Mouse (Mus musculus) midbrain, embryonic 11.5 days (tissue): ENCODE data around the gene Ptgs1. TPM values are rescaled to one million over a fixed set of nuclear protein-coding genes. Genes with fewer than 3 reads are reported as not detected.

Experiments
- ATAC-seq: fragments of 200-750 bp; cut with Nextera tagmentation; 2 replicates; pipeline ENCODE4 v1.8.0; 2017; ENCODE audit warnings: moderate TSS enrichment, moderate library complexity; ENCODE audit not compliant: low FRiP score
- DNase-seq: peaks from one replicate; pipeline ENCODE4 v3.0.0; 2015; ENCODE audit warnings: low spot score; ENCODE audit errors: missing footprints
- H3K27ac ChIP-seq: fragments of 300-500 bp; sonication (generic); 2 replicates; pipeline ENCODE4 v1.5.1; 2014; ENCODE audit warnings: low read depth, low read length
- H3K27me3 ChIP-seq: fragments of 300-500 bp; sonication (generic); 2 replicates; pipeline ENCODE4 v1.6.1; 2014; ENCODE audit warnings: mild to moderate bottlenecking, low read length, moderate library complexity, mixed read lengths; ENCODE audit not compliant: control insufficient read depth, insufficient read depth
- H3K36me3 ChIP-seq: fragments of 300-500 bp; sonication (generic); 2 replicates; pipeline ENCODE4 v1.6.1; 2014; ENCODE audit warnings: mild to moderate bottlenecking, low read length, moderate library complexity, mixed read lengths; ENCODE audit not compliant: control insufficient read depth, insufficient read depth
- H3K4me1 ChIP-seq: fragments of 300-500 bp; sonication (generic); 2 replicates; pipeline ENCODE4 v1.6.1; 2014; ENCODE audit warnings: low read length; ENCODE audit not compliant: control insufficient read depth, insufficient read depth
- H3K4me2 ChIP-seq: fragments of 300-500 bp; sonication (generic); 2 replicates; pipeline ENCODE4 v1.6.1; 2014; ENCODE audit warnings: mild to moderate bottlenecking, moderate library complexity
- H3K4me3 ChIP-seq: fragments of 300-500 bp; sonication (generic); 2 replicates; pipeline ENCODE4 v1.5.1; 2014; ENCODE audit warnings: low read depth, low read length
- H3K9ac ChIP-seq: fragments of 300-500 bp; sonication (generic); 2 replicates; pipeline ENCODE4 v1.6.1; 2014; ENCODE audit warnings: low read length
- H3K9me3 ChIP-seq: fragments of 300-500 bp; sonication (generic); 2 replicates; pipeline ENCODE4 v1.6.1; 2016; ENCODE audit warnings: low read length; ENCODE audit not compliant: control insufficient read depth
- WGBS: fragments of 180-500 bp; shearing (Covaris S2); extraction: QIAGEN DNeasy Blood & Tissue Kit; methylation state at CpG from one replicate; pipeline ENCODE4 v1.1.7; 2014; 5-methylcytosine and 5-hydroxymethylcytosine counted together
- polyA plus RNA-seq: library from polyadenylated mRNA; unstranded; fragments of >200 nt; fragmentation: Nextera tagmentation; extraction: Ambion mirVana; gene quantifications from 2 replicates; pipeline ENCODE4 v1.2.1, GENCODE M21; 2014

Gene Ptgs1
- polyA plus RNA-seq, 1 experiment from 2014 or later, result 4.2 TPM

GRCm38 (mm10) chr2:36197919-36198881, 32.0 kb upstream of the Ptgs1 start:
- no peaks in the 10 kb centered on the region for H3K36me3 ChIP-seq
- no peaks in the 10 kb centered on the region for H3K9me3 ChIP-seq
- H3K27ac ChIP-seq, result no peak overlapping the region
- peak overlapping the region; percentile 36 for H3K4me2 ChIP-seq
- WGBS, result 11% methylated on average over 20 of the region's 20 CpGs
- ATAC-seq, result peak; percentile 67
- H3K4me3 ChIP-seq, result no peak overlapping the region
- DNase-seq, result peak; percentile 91
- peaks cover 30% of the 10 kb centered on the region for H3K27me3 ChIP-seq
- peak overlapping the region; percentile 43; the same call in 1 of the 2 replicates for H3K9ac ChIP-seq
- peaks cover 18% of the 10 kb centered on the region for H3K4me1 ChIP-seq

DNA sequence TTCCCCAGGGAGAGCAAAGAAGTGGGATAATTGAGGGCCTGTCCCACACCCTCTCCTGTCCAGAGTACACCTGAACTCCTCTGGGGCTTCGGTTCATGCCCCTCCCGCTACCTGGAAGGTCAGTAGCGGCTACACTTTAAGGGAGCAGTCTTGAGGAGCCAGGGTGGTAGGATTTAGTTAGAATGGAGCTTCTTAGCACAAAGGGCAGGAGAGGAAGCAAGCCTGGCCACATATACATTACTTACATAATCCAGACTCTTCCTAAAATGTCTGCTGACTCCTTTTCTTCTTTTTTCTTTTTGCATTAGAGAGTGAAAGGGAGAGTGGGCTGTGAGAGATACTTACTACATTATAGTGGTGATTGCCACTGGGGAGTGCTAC, 31.4 kb upstream of the Ptgs1 start:
- DNase-seq, result peak; percentile 80
- Histone ChIP-seq H3K4me1 (peaks cover 18% of the 10 kb centered on the region), H3K27ac (no peak overlapping the region), H3K9me3 (no peaks in the 10 kb centered on the region), H3K36me3 (no peaks in the 10 kb centered on the region), H3K4me2 (peak overlapping the region; percentile 36; the same call in 1 of the 2 replicates), H3K9ac (no peak overlapping the region), H3K4me3 (no peak overlapping the region), H3K27me3 (peaks cover 34% of the 10 kb centered on the region)
- 10% methylated on average over 3 of the region's 3 CpGs for WGBS
- ATAC-seq, result no peak

DNA sequence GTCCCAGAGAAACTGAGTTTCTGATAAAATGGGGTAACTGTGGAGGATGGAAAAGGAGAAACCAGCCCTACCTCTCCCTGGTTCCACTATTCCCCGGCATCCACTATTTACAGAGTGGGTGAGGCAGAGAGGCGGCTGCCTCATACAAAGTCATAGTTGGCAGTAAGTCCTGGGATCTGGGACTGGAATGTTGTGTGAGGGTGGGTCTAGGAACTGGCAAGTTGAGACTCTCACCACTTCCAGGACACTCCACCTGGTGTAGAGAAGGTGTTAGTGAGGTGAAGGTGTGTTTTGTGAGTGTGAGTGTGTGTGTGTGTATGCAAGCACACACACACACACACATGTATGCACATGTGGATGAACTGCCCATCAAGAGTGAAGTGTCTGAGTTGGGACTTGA, 29.4 kb upstream of the Ptgs1 start:
- ATAC-seq (no peak), DNase-seq (no peak)
- Histone ChIP-seq H3K27ac (no peak overlapping the region), H3K27me3 (peaks cover 40% of the 10 kb centered on the region), H3K36me3 (no peaks in the 10 kb centered on the region), H3K4me1 (peaks cover 18% of the 10 kb centered on the region), H3K9ac (no peak overlapping the region), H3K9me3 (no peaks in the 10 kb centered on the region), H3K4me3 (no peak overlapping the region), H3K4me2 (no peak overlapping the region)
- WGBS, result 96% methylated on average over 2 of the region's 2 CpGs

GRCm38 (mm10) chr2:36201756-36202610, 28.2 kb upstream of the Ptgs1 start:
- H3K9me3 ChIP-seq, result no peaks in the 10 kb centered on the region
- DNase-seq, result peak; percentile 89
- H3K4me3 ChIP-seq, result no peak overlapping the region
- WGBS, result 26% methylated on average over 18 of the region's 18 CpGs
- no peaks in the 10 kb centered on the region for H3K36me3 ChIP-seq
- no peak overlapping the region for H3K27ac ChIP-seq
- peaks cover 18% of the 10 kb centered on the region for H3K4me1 ChIP-seq
- no peak for ATAC-seq
- no peak overlapping the region for H3K9ac ChIP-seq
- peak overlapping the region; percentile 10; the same call in 1 of the 2 replicates for H3K4me2 ChIP-seq
- H3K27me3 ChIP-seq, result peaks cover 40% of the 10 kb centered on the region

- Histone ChIP-seq H3K4me3 (peak overlapping the region; percentile 38), H3K4me2 (peak overlapping the region; percentile 78; the same call in 1 of the 2 replicates), H3K4me1 (peaks cover 18% of the 10 kb centered on the region), H3K36me3 (no peaks in the 10 kb centered on the region), H3K27ac (no peak overlapping the region), H3K9me3 (no peaks in the 10 kb centered on the region), H3K9ac (no peak overlapping the region), H3K27me3 (peaks cover 40% of the 10 kb centered on the region)
- 14% methylated on average over 5 of the region's 5 CpGs for WGBS
- ATAC-seq, result no peak
- DNase-seq, result no peak
These were observed 27.7 kb upstream of the Ptgs1 start for GRCm38 (mm10) chr2:36202611-36202880.

- ATAC-seq (peak; percentile 76), DNase-seq (peak; percentile 91)
- H3K9ac ChIP-seq, result peak overlapping the region; percentile 59
- H3K9me3 ChIP-seq, result no peaks in the 10 kb centered on the region
- peak overlapping the region; percentile 78 for H3K4me2 ChIP-seq
- H3K27me3 ChIP-seq, result peaks cover 38% of the 10 kb centered on the region
- no peaks in the 10 kb centered on the region for H3K36me3 ChIP-seq
- peak overlapping the region; percentile 38 for H3K4me3 ChIP-seq
- H3K27ac ChIP-seq, result no peak overlapping the region
- H3K4me1 ChIP-seq, result peaks cover 14% of the 10 kb centered on the region
- WGBS, result 1% methylated on average over 39 of the region's 39 CpGs
These were observed 27.0 kb upstream of the Ptgs1 start for GRCm38 (mm10) chr2:36203011-36203825.

DNA sequence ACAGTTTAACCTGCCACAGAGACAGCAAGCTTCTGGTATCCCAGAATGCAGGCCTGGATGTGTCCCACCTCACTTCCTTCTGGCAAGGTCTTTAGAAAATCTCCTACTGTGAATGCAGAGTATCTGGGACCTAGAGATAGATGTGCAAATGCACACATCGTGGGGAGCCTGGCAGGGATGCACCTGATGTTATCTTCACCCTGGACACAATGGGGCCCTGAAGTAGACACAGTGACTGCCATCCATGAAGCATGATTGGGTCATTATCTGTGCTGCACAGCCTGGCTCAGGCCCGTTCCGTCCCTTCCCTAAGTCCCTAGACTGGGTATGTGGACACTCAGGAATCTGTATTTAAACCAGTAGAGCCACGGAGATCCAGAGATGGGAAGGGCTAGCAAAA, 25.6 kb upstream of the Ptgs1 start:
- no peaks in the 10 kb centered on the region for H3K36me3 ChIP-seq
- H3K9me3 ChIP-seq, result no peaks in the 10 kb centered on the region
- ATAC-seq (no peak), DNase-seq (no peak)
- WGBS, result 50% methylated on average over 4 of the region's 4 CpGs
- H3K4me1 ChIP-seq, result peaks cover 6% of the 10 kb centered on the region
- H3K9ac ChIP-seq, result no peak overlapping the region
- H3K27ac ChIP-seq, result no peak overlapping the region
- H3K4me2 ChIP-seq, result no peak overlapping the region
- H3K4me3 ChIP-seq, result no peak overlapping the region
- peaks cover 38% of the 10 kb centered on the region for H3K27me3 ChIP-seq

DNA sequence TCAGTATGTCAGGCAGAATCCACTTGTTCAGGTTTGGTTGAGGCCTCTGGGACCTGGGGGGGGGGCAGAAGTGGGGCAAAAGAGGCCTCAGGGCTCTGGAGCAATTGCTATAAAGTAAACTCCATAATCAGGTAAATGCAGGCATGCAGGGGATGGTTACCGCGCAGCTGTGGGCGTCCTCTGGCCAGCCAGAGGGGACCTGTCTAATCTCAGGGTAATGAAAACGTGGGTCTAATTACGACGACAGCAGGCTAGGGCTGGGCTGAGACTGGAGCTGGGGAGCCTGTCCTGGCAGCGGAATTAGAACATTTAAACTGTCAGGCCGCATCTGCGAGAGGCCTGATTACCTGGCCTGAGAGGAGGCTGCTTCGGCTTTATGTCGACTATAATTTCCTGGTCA, 23.2 kb upstream of the Ptgs1 start:
- Histone ChIP-seq H3K4me3 (no peak overlapping the region), H3K27ac (no peak overlapping the region), H3K4me2 (no peak overlapping the region), H3K36me3 (no peaks in the 10 kb centered on the region), H3K9me3 (no peaks in the 10 kb centered on the region), H3K27me3 (peaks cover 43% of the 10 kb centered on the region), H3K4me1 (peaks cover 6% of the 10 kb centered on the region), H3K9ac (no peak overlapping the region)
- WGBS, result 67% methylated on average over 11 of the region's 11 CpGs
- DNase-seq, result no peak
- no peak for ATAC-seq
